Mouse (Mus musculus) heart, embryonic 11.5 days (tissue): ENCODE results near the gene Fbxo10. TPM values are rescaled to one million over a fixed set of nuclear protein-coding genes. Genes with fewer than 3 reads are reported as not detected.

Experiments used
- polyA plus RNA-seq: library from polyadenylated mRNA; unstranded; fragments of >200 nt; fragmentation: Nextera tagmentation; extraction: Ambion mirVana; gene quantifications from 2 replicates; pipeline ENCODE4 v1.2.1, GENCODE M21; 2014

Fbxo10 gene
- polyA plus RNA-seq, 1 experiment from 2014 or later = 6.4 TPM

Other genes starting within 250 kb of the Fbxo10 start
- 84.3 and 87.9 TPM in 2 replicates for gene Grhpr, start 103.2 kb downstream of the Fbxo10 start, polyA plus RNA-seq
- gene Zbtb5, start 72.2 kb downstream of the Fbxo10 start, polyA plus RNA-seq = 16.3 and 17.3 TPM in 2 replicates
- gene Polr1e, start 66.0 kb downstream of the Fbxo10 start, polyA plus RNA-seq = 43.1 and 43.6 TPM in 2 replicates
- 222 TPM in 2 replicates for gene Tomm5, start 23.5 kb upstream of the Fbxo10 start, polyA plus RNA-seq
- 3.3 and 3.6 TPM in 2 replicates for gene Frmpd1, start 100.3 kb upstream of the Fbxo10 start, polyA plus RNA-seq
- gene Trmt10b, start 212.5 kb upstream of the Fbxo10 start, polyA plus RNA-seq = 13.3 and 14.0 TPM in 2 replicates